Mouse (Mus musculus): Measurements from ENCODE around the gene Nup153. TPM values are rescaled to one million over a fixed set of nuclear protein-coding genes. Genes with fewer than 3 reads are reported as not detected.

Gene Nup153
- polyA plus RNA-seq, 1 experiment from 2014 or later, result 7.0 TPM

DNA sequence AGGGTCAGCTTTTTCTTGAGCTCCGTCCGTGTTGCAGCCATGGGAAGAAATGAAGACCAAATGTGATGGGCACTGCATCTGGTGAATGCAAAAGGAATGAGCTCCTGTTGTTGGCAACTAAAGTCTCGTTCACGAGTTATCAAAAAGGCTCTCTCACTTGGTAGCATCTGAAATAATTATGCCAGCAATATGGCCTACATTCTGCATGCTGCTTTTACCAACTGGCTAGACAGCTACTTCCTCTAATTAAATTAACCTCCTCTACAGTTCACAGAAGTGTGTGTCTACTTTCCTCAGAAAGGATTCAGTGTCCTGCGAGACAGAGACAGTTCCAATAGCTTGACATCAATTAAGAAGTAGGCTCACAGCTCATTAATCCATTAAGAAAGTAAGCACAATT lies 73.2 kb downstream of the Nup153 start:
- ATAC-seq (ENCODE audit: low FRiP score, low TSS enrichment) (no peak), DNase-seq (ENCODE audit: low spot score) (no peak)
- no peaks in the 10 kb centered on the region for H3K4me1 ChIP-seq (replicated peaks; ENCODE audit: control insufficient read depth, insufficient read depth)
- no peaks in the 10 kb centered on the region for H3K36me3 ChIP-seq (ENCODE audit: control insufficient read depth, insufficient read depth, low read length)
- TF ChIP-seq CTCF (IDR thresholded peaks at IDR 0.05; ENCODE audit: low read depth) (no peak), EP300 (optimal IDR thresholded peaks at IDR 0.05) (no peak)
- H3K4me2 ChIP-seq (replicated peaks; ENCODE audit: low read depth), result no peak overlapping the region
- 89% methylated on average over 5 of the region's 5 CpGs for WGBS
- H3K9me3 ChIP-seq (ENCODE audit: control insufficient read depth, low read length), result no peaks in the 10 kb centered on the region
- H3K27me3 ChIP-seq (ENCODE audit: control insufficient read depth, insufficient read depth, low read length), result no peaks in the 10 kb centered on the region
- H3K4me3 ChIP-seq (ENCODE audit: low read depth, low read length), result no peak overlapping the region
- no peak overlapping the region for H3K9ac ChIP-seq (ENCODE audit: low read length)
- H3K27ac ChIP-seq (replicated peaks), result no peak overlapping the region

DNA sequence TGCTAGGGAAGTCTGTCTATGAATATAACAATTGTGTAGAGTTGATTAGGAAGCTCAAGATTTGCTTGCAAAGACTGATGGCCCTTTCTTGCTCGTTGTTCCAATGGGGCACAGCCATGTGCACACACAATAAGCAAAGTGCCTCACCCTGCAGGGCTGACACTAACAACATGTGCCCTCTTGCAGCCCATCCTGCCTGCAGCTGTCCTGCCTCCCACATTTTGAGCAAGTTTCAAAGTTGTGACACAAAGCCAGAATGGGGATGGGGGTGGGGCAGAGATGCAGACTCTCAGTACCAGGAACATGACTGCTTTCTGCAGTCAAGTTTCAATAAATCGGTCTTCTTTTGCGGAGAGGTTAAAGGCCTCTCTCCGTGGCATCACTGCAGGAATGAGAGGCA lies 74.1 kb downstream of the Nup153 start:
- Histone ChIP-seq H3K36me3 (ENCODE audit: control insufficient read depth, insufficient read depth, low read length) (no peaks in the 10 kb centered on the region), H3K9me3 (ENCODE audit: control insufficient read depth, low read length) (no peaks in the 10 kb centered on the region), H3K4me3 (ENCODE audit: low read depth, low read length) (no peak overlapping the region), H3K4me1 (replicated peaks; ENCODE audit: control insufficient read depth, insufficient read depth) (no peaks in the 10 kb centered on the region), H3K27me3 (ENCODE audit: control insufficient read depth, insufficient read depth, low read length) (no peaks in the 10 kb centered on the region), H3K27ac (replicated peaks) (no peak overlapping the region), H3K9ac (ENCODE audit: low read length) (no peak overlapping the region), H3K4me2 (replicated peaks; ENCODE audit: low read depth) (no peak overlapping the region)
- ATAC-seq (ENCODE audit: low FRiP score, low TSS enrichment) (no peak), DNase-seq (ENCODE audit: low spot score) (no peak)
- 57% methylated on average over 4 of the region's 4 CpGs for WGBS
- TF ChIP-seq CTCF (IDR thresholded peaks at IDR 0.05; ENCODE audit: low read depth), result no peak
- no peak for TF ChIP-seq EP300 (optimal IDR thresholded peaks at IDR 0.05)

DNA sequence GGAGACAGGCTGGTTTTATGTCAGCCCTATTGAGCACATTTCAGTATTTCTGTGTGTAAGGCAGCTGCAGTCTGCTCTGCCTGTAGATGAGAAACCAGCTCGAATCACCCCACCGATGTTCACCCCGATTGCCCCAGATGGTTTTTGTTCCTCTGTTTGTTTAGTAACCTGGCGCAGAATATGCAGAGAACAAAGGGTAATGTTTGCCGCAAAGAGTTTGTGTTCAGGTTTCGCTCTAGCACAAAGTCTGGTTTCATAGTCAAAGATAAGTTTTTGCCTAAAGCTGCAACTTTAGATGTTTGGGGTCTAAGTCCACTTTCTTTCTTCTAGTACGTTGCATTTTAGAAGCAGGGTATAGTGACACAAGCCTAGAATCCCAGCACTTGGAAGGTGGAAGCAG lies 75.1 kb downstream of the Nup153 start:
- WGBS, result 54% methylated on average over 7 of the region's 7 CpGs
- Histone ChIP-seq H3K9ac (ENCODE audit: low read length) (no peak overlapping the region), H3K9me3 (ENCODE audit: control insufficient read depth, low read length) (no peaks in the 10 kb centered on the region), H3K4me1 (replicated peaks; ENCODE audit: control insufficient read depth, insufficient read depth) (no peaks in the 10 kb centered on the region), H3K4me2 (replicated peaks; ENCODE audit: low read depth) (no peak overlapping the region), H3K27ac (replicated peaks) (no peak overlapping the region), H3K27me3 (ENCODE audit: control insufficient read depth, insufficient read depth, low read length) (no peaks in the 10 kb centered on the region), H3K36me3 (ENCODE audit: control insufficient read depth, insufficient read depth, low read length) (no peaks in the 10 kb centered on the region), H3K4me3 (ENCODE audit: low read depth, low read length) (no peak overlapping the region)
- TF ChIP-seq CTCF (IDR thresholded peaks at IDR 0.05; ENCODE audit: low read depth), result no peak
- no peak for TF ChIP-seq EP300 (optimal IDR thresholded peaks at IDR 0.05)
- DNase-seq (ENCODE audit: low spot score) (peak; percentile 42), ATAC-seq (ENCODE audit: low FRiP score, low TSS enrichment) (no peak)

DNA sequence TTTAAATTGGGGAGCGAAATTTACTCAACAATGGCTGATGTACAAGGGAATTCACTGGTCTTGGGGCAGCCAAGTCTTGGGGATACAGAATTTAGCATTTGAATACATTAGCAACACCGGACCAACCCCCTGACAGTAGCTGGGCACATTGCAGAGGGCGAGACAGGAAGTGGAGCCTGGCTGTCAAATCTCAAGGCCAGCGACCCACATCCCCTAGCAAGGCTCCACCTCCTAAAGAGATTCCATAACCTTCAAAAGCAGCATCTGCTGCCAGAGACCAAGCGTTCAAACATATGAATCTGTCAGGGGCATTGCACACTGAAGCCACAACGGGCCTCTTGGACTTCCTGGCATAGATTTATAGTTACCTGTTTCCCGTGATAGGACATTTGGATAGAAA lies 75.9 kb downstream of the Nup153 start:
- Histone ChIP-seq H3K4me3 (ENCODE audit: low read depth, low read length) (no peak overlapping the region), H3K9ac (ENCODE audit: low read length) (no peak overlapping the region), H3K9me3 (ENCODE audit: control insufficient read depth, low read length) (no peaks in the 10 kb centered on the region), H3K4me2 (replicated peaks; ENCODE audit: low read depth) (no peak overlapping the region), H3K27me3 (ENCODE audit: control insufficient read depth, insufficient read depth, low read length) (no peaks in the 10 kb centered on the region), H3K4me1 (replicated peaks; ENCODE audit: control insufficient read depth, insufficient read depth) (no peaks in the 10 kb centered on the region), H3K36me3 (ENCODE audit: control insufficient read depth, insufficient read depth, low read length) (no peaks in the 10 kb centered on the region), H3K27ac (replicated peaks) (no peak overlapping the region)
- TF ChIP-seq CTCF (IDR thresholded peaks at IDR 0.05; ENCODE audit: low read depth) (no peak), EP300 (optimal IDR thresholded peaks at IDR 0.05) (no peak)
- DNase-seq (ENCODE audit: low spot score) (no peak), ATAC-seq (ENCODE audit: low FRiP score, low TSS enrichment) (no peak)
- 86% methylated on average over 7 of the region's 7 CpGs for WGBS

DNA sequence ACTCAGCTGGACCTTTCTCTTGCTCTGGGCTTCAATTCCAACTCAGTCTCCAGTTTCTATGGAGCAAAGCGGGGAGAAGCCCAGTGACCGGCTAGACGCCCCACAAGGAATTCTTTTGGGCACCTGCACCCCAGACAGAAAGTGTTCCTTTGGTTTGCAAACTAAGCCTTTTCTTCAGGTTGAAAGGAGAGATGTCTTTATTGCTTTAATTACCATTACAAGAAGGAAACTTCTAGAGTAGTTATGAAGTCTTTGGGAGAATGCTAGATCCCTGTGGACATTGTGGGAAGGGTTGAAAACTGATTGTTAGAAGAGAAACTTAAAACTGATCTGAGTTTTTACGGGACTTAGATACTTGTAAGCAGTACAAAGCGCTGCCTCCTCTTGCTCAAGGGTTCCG lies 82.3 kb downstream of the Nup153 start:
- no peak for TF ChIP-seq EP300 (optimal IDR thresholded peaks at IDR 0.05)
- no peak for TF ChIP-seq CTCF (IDR thresholded peaks at IDR 0.05; ENCODE audit: low read depth)
- H3K27ac ChIP-seq (replicated peaks), result no peak overlapping the region
- no peak overlapping the region for H3K9ac ChIP-seq (ENCODE audit: low read length)
- ATAC-seq (ENCODE audit: low FRiP score, low TSS enrichment) (no peak), DNase-seq (ENCODE audit: low spot score) (no peak)
- no peak overlapping the region for H3K4me2 ChIP-seq (replicated peaks; ENCODE audit: low read depth)
- peaks cover 5% of the 10 kb centered on the region; the same call in 1 of the 2 replicates for H3K9me3 ChIP-seq (ENCODE audit: control insufficient read depth, low read length)
- 81% methylated on average over 6 of the region's 6 CpGs for WGBS
- no peak overlapping the region for H3K4me3 ChIP-seq (ENCODE audit: low read depth, low read length)
- H3K36me3 ChIP-seq (ENCODE audit: control insufficient read depth, insufficient read depth, low read length), result no peaks in the 10 kb centered on the region
- no peaks in the 10 kb centered on the region for H3K4me1 ChIP-seq (replicated peaks; ENCODE audit: control insufficient read depth, insufficient read depth)
- H3K27me3 ChIP-seq (ENCODE audit: control insufficient read depth, insufficient read depth, low read length), result no peaks in the 10 kb centered on the region

DNA sequence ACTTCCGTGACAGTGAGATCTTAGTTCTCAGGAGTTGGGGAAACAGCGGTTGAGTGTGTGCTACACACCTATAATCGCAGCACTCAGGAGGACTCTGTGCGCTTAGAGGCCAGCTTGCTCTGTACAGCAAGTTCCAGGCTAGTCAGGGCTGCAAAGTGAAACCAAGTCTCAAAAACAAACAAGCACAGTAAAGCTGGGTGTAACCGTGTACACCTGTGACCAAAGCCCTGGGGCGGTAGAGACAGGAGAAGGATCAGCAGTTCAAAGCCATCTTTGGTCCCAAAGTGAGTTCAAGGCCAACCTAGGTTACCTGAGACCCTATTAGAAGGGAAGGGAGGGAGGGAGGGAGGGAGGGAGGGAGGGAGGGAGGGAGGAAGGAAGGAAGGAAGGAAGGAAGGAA lies 83.6 kb downstream of the Nup153 start:
- TF ChIP-seq CTCF (IDR thresholded peaks at IDR 0.05; ENCODE audit: low read depth) (no peak), EP300 (optimal IDR thresholded peaks at IDR 0.05) (no peak)
- Histone ChIP-seq H3K9me3 (ENCODE audit: control insufficient read depth, low read length) (peaks cover 5% of the 10 kb centered on the region; the same call in 1 of the 2 replicates), H3K4me1 (replicated peaks; ENCODE audit: control insufficient read depth, insufficient read depth) (no peaks in the 10 kb centered on the region), H3K4me3 (ENCODE audit: low read depth, low read length) (no peak overlapping the region), H3K27ac (replicated peaks) (no peak overlapping the region), H3K4me2 (replicated peaks; ENCODE audit: low read depth) (no peak overlapping the region), H3K36me3 (ENCODE audit: control insufficient read depth, insufficient read depth, low read length) (no peaks in the 10 kb centered on the region), H3K27me3 (ENCODE audit: control insufficient read depth, insufficient read depth, low read length) (no peaks in the 10 kb centered on the region), H3K9ac (ENCODE audit: low read length) (no peak overlapping the region)
- WGBS, result 68% methylated on average over 6 of the region's 6 CpGs
- ATAC-seq (ENCODE audit: low FRiP score, low TSS enrichment) (no peak), DNase-seq (ENCODE audit: low spot score) (no peak)
